22 mouse cellular contexts compared by ENCODE assay signal in genomic region chr12:99859391-99860100, GRCm38 (mm10). TPM values are rescaled to one million over a fixed set of nuclear protein-coding genes. Genes with fewer than 3 reads are reported as not detected.
A peak's percentile ranks its signal among the peaks of the same experiment; 100 is the strongest.
DNase-seq lines count a peak whose midpoint lies in the region; ATAC-seq lines count a peak whose summit lies in the region.
"Had no signal": no experiment of that assay in that cellular context is flagged by ENCODE, and none has a peak within 500 bp of the region (broad histone marks: within the 10 kb centered on the region; RNA-seq: fewer than 3 reads in every experiment).

No protein-coding gene starts in this region.

- H3K36me3 ChIP-seq in heart, embryonic 11.5 days (ENCODE audit: control insufficient read depth, insufficient read depth, low read length), result no peaks in the 10 kb centered on the region
- H3K36me3 ChIP-seq in liver, embryonic 11.5 days (ENCODE audit: control insufficient read depth, insufficient read depth, low read length), result no peaks in the 10 kb centered on the region
- H3K36me3 ChIP-seq in liver, embryonic 12.5 days, result no peaks in the 10 kb centered on the region
- H3K36me3 ChIP-seq: embryonic facial prominence, embryonic 13.5 days; G1E; heart, embryonic 12.5 days; hindbrain, embryonic 12.5 days had no signal

- H3K4me1 ChIP-seq in heart, embryonic 11.5 days (ENCODE audit: control insufficient read depth, insufficient read depth, low read length), result no peaks in the 10 kb centered on the region; the same call in 1 of the 2 replicates
- no peaks in the 10 kb centered on the region for H3K4me1 ChIP-seq in liver, embryonic 11.5 days (replicated peaks; ENCODE audit: control insufficient read depth, insufficient read depth, low read length)
- 0 out of 2 replicates have a peak, but pooled peaks cover 5% of the 10 kb centered on the region for H3K4me1 ChIP-seq in liver, embryonic 12.5 days
- H3K4me1 ChIP-seq: embryonic facial prominence, embryonic 13.5 days; hindbrain, embryonic 12.5 days had no signal

- H3K4me3 ChIP-seq in heart, embryonic 11.5 days (ENCODE audit: low read depth, low read length), result no peak overlapping the region
- H3K4me3 ChIP-seq in liver, embryonic 11.5 days (ENCODE audit: low read depth, low read length), result no peak overlapping the region
- H3K4me3 ChIP-seq in liver, embryonic 12.5 days, result no peak overlapping the region
- H3K4me3 ChIP-seq: embryonic facial prominence, embryonic 13.5 days; forebrain, embryonic 13.5 days; heart, embryonic 12.5 days; hindbrain, embryonic 12.5 days had no signal

- H3K27me3 ChIP-seq in heart, embryonic 11.5 days (ENCODE audit: control insufficient read depth, insufficient read depth, low read length), result no peaks in the 10 kb centered on the region
- no peaks in the 10 kb centered on the region for H3K27me3 ChIP-seq in liver, embryonic 11.5 days (replicated peaks; ENCODE audit: control insufficient read depth, insufficient read depth, low read length)
- no peaks in the 10 kb centered on the region for H3K27me3 ChIP-seq in liver, embryonic 12.5 days (replicated peaks)
- H3K27me3 ChIP-seq: embryonic facial prominence, embryonic 13.5 days; forebrain, embryonic 13.5 days; heart, embryonic 12.5 days; hindbrain, embryonic 12.5 days had no signal

- DNase-seq in heart, adult 11 months, result peak; percentile 28
- DNase-seq in liver, embryonic 11.5 days (ENCODE audit: low spot score), result no peak
- peak; percentile 24 for DNase-seq in adipocyte (ENCODE audit: low spot score)
- peak; percentile 40 for DNase-seq in brain, adult 2 months (ENCODE audit: low read depth, low spot score)
- no peak for DNase-seq in ovary, adult 18-20 months (ENCODE audit: low spot score)
- DNase-seq: adrenal gland, postnatal 36 days; cerebellum, adult 11-12 months; cerebellum, adult 9-10 months; cerebellum, postnatal 25 days; gastrocnemius, postnatal 36 days; heart, adult 18-20 months; heart, postnatal 36 days had no signal

- no peaks in the 10 kb centered on the region for H3K9me3 ChIP-seq in heart, embryonic 11.5 days (replicated peaks; ENCODE audit: control insufficient read depth, low read length)
- H3K9me3 ChIP-seq in liver, embryonic 11.5 days (ENCODE audit: control insufficient read depth, low read length), result no peaks in the 10 kb centered on the region
- no peaks in the 10 kb centered on the region for H3K9me3 ChIP-seq in liver, embryonic 12.5 days (replicated peaks)
- H3K9me3 ChIP-seq: embryonic facial prominence, embryonic 13.5 days; forebrain, embryonic 13.5 days; G1E; heart, embryonic 12.5 days; hindbrain, embryonic 12.5 days had no signal

- ATAC-seq in heart, embryonic 11.5 days (replicated peaks; ENCODE audit: insufficient number of reproducible peaks, low FRiP score, low TSS enrichment), result no peak
- 0 out of 2 replicates have a peak, but pooled peaks have one; percentile 43 for ATAC-seq in liver, embryonic 11.5 days (replicated peaks; ENCODE audit: low FRiP score)
- ATAC-seq in liver, embryonic 12.5 days, result no peak
- no peak for ATAC-seq in inflammation-experienced regulatory T-cells, adult 6 months
- ATAC-seq: CD4-positive, CD25-positive, alpha-beta regulatory T cell, adult 4 months; forebrain, embryonic 13.5 days; hindbrain, embryonic 16.5 days had no signal

- 72% methylated on average over 3 of the region's 3 CpGs for WGBS in heart, embryonic 11.5 days (ENCODE audit: insufficient replicate concordance)
- WGBS in liver, embryonic 11.5 days, result 79% methylated on average over 3 of the region's 3 CpGs
- WGBS in liver, embryonic 12.5 days (ENCODE audit: insufficient replicate concordance), result 73% methylated on average over 3 of the region's 3 CpGs

- H3K4me2 ChIP-seq in heart, embryonic 11.5 days, result no peak overlapping the region
- no peak overlapping the region for H3K4me2 ChIP-seq in liver, embryonic 11.5 days
- no peak overlapping the region for H3K4me2 ChIP-seq in liver, embryonic 12.5 days
- H3K4me2 ChIP-seq: embryonic facial prominence, embryonic 13.5 days; forebrain, embryonic 13.5 days; heart, embryonic 12.5 days; hindbrain, embryonic 12.5 days had no signal

- no peak overlapping the region for H3K27ac ChIP-seq in heart, embryonic 11.5 days (ENCODE audit: low read depth, low read length)
- no peak overlapping the region for H3K27ac ChIP-seq in liver, embryonic 11.5 days (ENCODE audit: low read depth, low read length)
- H3K27ac ChIP-seq in liver, embryonic 12.5 days, result no peak overlapping the region
- H3K27ac ChIP-seq: embryonic facial prominence, embryonic 13.5 days; forebrain, embryonic 13.5 days; hindbrain, embryonic 12.5 days had no signal

- no peak overlapping the region for H3K9ac ChIP-seq in heart, embryonic 11.5 days (ENCODE audit: low read depth, low read length)
- no peak overlapping the region for H3K9ac ChIP-seq in liver, embryonic 11.5 days (ENCODE audit: low read depth, low read length)
- no peak overlapping the region for H3K9ac ChIP-seq in liver, embryonic 12.5 days
- H3K9ac ChIP-seq: embryonic facial prominence, embryonic 13.5 days; forebrain, embryonic 13.5 days; heart, embryonic 12.5 days; hindbrain, embryonic 12.5 days had no signal

RNA-seq across cellular contexts. Expression of gene Efcab11, which starts 24.7 kb away (rescaled TPM):
- polyA plus RNA-seq in heart, embryonic 11.5 days (2014; fragmentation: Nextera tagmentation; extraction: Ambion mirVana), result 9.9 and 13.1 TPM in 2 replicates
- 8.8 and 8.9 TPM in 2 replicates for polyA plus RNA-seq in liver, embryonic 11.5 days (2014; fragmentation: Nextera tagmentation; extraction: Ambion mirVana)
- 5.4 and 5.5 TPM in 2 replicates for polyA plus RNA-seq in liver, embryonic 12.5 days (2016; fragmentation: Nextera tagmentation; extraction: Ambion mirVana)
- 1 to 10 TPM in 2 of 3 experiments, under 1 TPM in 1; 0.91 to 3.5 (median 1.4) TPM for polyA plus RNA-seq in inflammation-experienced regulatory T-cells, adult 6 months (2017; shearing (Covaris generic))

RNA-seq across cellular contexts. Expression of gene Tdp1, which starts 24.8 kb away (rescaled TPM):
- 34.1 and 36.9 TPM in 2 replicates for polyA plus RNA-seq in heart, embryonic 11.5 days (2014; fragmentation: Nextera tagmentation; extraction: Ambion mirVana)
- polyA plus RNA-seq in liver, embryonic 11.5 days (2014; fragmentation: Nextera tagmentation; extraction: Ambion mirVana), result 64.8 and 72.6 TPM in 2 replicates
- polyA plus RNA-seq in liver, embryonic 12.5 days (2016; fragmentation: Nextera tagmentation; extraction: Ambion mirVana), result 41.4 and 43.8 TPM in 2 replicates
- polyA plus RNA-seq in inflammation-experienced regulatory T-cells, adult 6 months (2017; shearing (Covaris generic)), result 10 to 100 TPM; 18.1 to 25.6 (median 23.3) TPM

Comparison
In these comparisons a context has a peak if more than half of its experiments do, and no peak if none do; other contexts are left out.
1. DNase-seq: peak in heart, adult 11 months (single experiment), adipocyte (single experiment) and brain, adult 2 months (single experiment); none in liver, embryonic 11.5 days (single experiment) and ovary, adult 18-20 months (single experiment).